Mouse (Mus musculus): ENCODE measurements around the gene ccdc198. TPM values are rescaled to one million over a fixed set of nuclear protein-coding genes. Genes with fewer than 3 reads are reported as not detected.

Gene ccdc198
- total and polyA plus RNA-seq, 2 experiments from 2014 or later, result not detected

DNA sequence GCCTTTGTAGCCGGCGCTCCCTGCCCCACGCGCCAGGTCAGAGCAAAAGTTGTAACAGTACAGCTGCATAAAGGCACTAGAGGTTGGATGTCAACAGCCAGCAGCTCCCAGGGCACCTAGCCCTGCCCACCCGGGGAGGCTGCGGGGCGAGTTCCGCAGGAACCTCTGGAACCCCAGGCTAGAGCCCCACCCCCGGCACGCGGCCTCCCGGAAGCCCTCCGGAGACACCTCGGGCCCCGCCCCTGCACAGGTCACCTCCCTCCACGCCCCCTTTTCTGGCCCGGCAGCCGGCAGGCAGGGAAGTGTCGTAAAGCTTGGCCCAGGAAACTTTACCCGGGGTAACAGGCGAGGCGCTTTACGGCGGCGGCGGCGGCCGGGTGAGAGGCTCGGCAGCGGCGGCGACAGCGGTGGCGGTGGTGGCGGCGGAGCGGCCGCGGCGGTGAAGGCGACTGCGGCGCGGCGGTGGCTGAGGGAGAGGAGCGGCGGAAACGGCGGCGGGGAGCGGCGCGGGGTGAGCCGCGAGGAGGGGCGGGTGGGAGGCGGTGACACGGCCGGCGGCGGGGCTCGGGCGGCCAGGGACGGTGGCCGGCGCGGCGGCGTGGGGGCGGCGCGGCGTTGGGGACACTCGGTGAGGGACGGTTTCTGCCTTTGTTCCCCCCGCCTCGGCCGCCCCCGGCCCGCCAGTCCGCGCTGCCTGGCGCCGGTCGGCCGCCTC, 73.2 kb downstream of the ccdc198 start, which contains the start of gene Naa30:
Gene Naa30 (plus strand): TSS at position 360 of the 715 bp plus-strand sequence.
- WGBS, result under 1% methylated on average over 38 of the region's 86 CpGs
- Histone ChIP-seq H3K36me3 (ENCODE audit: insufficient read depth, low read length) (no peaks in the 10 kb centered on the region), H3K4me3 (ENCODE audit: low read depth, low read length) (peak within 1 kb of the TSS; percentile 99), H3K27me3 (ENCODE audit: insufficient read depth, low read length) (no peaks in the 10 kb centered on the region), H3K4me1 (ENCODE audit: insufficient read depth, low read length) (peaks cover 10% of the 10 kb centered on the region; the same call in 1 of the 2 replicates), H3K9me3 (ENCODE audit: low read length) (no peaks in the 10 kb centered on the region), H3K9ac (replicated peaks; ENCODE audit: low read length, poor library complexity, severe bottlenecking) (peak within 1 kb of the TSS; percentile 97), H3K27ac (ENCODE audit: low read depth, low read length) (peak within 1 kb of the TSS; percentile 85), H3K4me2 (ENCODE audit: low read depth, low read length, poor library complexity, severe bottlenecking) (peak within 1 kb of the TSS; percentile 83)
- peak; percentile 91 for ATAC-seq (ENCODE audit: low FRiP score)
- no peak for TF ChIP-seq CTCF (IDR thresholded peaks at IDR 0.05)
- DNase-seq (ENCODE audit: low spot score), result peak; percentile 95

DNA sequence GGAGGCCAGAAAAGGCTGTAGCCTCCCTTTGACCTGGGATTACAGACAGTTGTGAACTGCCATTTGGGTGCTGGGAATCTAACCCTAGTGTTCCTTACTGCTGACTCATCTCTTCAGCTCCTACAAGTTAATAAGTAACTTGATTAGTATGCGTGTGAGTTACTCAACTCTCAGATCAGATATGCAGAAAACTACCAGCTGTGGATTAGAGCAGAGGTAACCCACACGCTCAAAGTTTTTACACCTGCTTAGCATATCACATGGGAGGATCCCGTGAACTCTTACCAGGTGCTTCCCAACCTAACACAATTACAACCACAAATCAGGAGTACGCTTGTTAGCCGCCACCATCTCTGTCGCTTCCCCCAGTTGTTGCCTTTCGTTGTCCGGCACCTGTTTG, 74.0 kb downstream of the ccdc198 start:
- H3K27me3 ChIP-seq (ENCODE audit: insufficient read depth, low read length), result no peaks in the 10 kb centered on the region
- no peaks in the 10 kb centered on the region for H3K9me3 ChIP-seq (ENCODE audit: low read length)
- no peak for TF ChIP-seq CTCF (IDR thresholded peaks at IDR 0.05)
- peak overlapping the region; percentile 83 for H3K4me2 ChIP-seq (ENCODE audit: low read depth, low read length, poor library complexity, severe bottlenecking)
- peak overlapping the region; percentile 97; the same call in 1 of the 2 replicates for H3K9ac ChIP-seq (replicated peaks; ENCODE audit: low read length, poor library complexity, severe bottlenecking)
- H3K36me3 ChIP-seq (ENCODE audit: insufficient read depth, low read length), result no peaks in the 10 kb centered on the region
- 28% methylated on average over 8 of the region's 8 CpGs for WGBS
- DNase-seq (ENCODE audit: low spot score) (no peak), ATAC-seq (ENCODE audit: low FRiP score) (peak; percentile 8; the same call in 1 of the 2 replicates)
- no peak overlapping the region for H3K27ac ChIP-seq (ENCODE audit: low read depth, low read length)
- H3K4me3 ChIP-seq (ENCODE audit: low read depth, low read length), result peak overlapping the region; percentile 99
- peaks cover 10% of the 10 kb centered on the region; the same call in 1 of the 2 replicates for H3K4me1 ChIP-seq (ENCODE audit: insufficient read depth, low read length)

Other genes with a start within 250 kb of the ccdc198 start
- 23.1 and 27.1 TPM in 2 replicates for gene Ap5m1, start 179.4 kb downstream of the ccdc198 start, total RNA-seq (2014; rRNA removed)
- 15.2 and 16.1 TPM in 2 replicates for gene Ap5m1, start 179.4 kb downstream of the ccdc198 start, polyA plus RNA-seq (2015; fragmentation: Nextera tagmentation; extraction: Ambion mirVana)
- gene Exoc5, start 178.8 kb downstream of the ccdc198 start, total RNA-seq (2014; rRNA removed), result 59.5 and 91.5 TPM in 2 replicates
- gene Exoc5, start 178.8 kb downstream of the ccdc198 start, polyA plus RNA-seq (2015; fragmentation: Nextera tagmentation; extraction: Ambion mirVana), result 42.6 and 47.2 TPM in 2 replicates
- gene Naa30, start 73.2 kb downstream of the ccdc198 start, total RNA-seq (2014; rRNA removed), result 42.2 and 50.9 TPM in 2 replicates
- 8.8 and 9.0 TPM in 2 replicates for gene Naa30, start 73.2 kb downstream of the ccdc198 start, polyA plus RNA-seq (2015; fragmentation: Nextera tagmentation; extraction: Ambion mirVana)

Measured in midbrain, postnatal 0 days (tissue).